Mouse (Mus musculus): Measurements from ENCODE around the gene Dhx32.
A peak's percentile ranks its signal among the peaks of the same experiment; 100 is the strongest.

The Dhx32 gene

GRCm38 (mm10) chr7:133782717-133783435, at the start of gene Dhx32:
Gene Dhx32, minus strand, starts transcription at chr7:133782726.
- DNase-seq (ENCODE audit: low read depth, low spot score) = peak; percentile 73

GRCm38 (mm10) chr7:133829579-133829978, 47.1 kb upstream of the Dhx32 start:
- no peak for DNase-seq (ENCODE audit: low read depth, low spot score)

GRCm38 (mm10) chr7:133828514-133828913, 46.0 kb upstream of the Dhx32 start:
- DNase-seq (ENCODE audit: low read depth, low spot score) = no peak

GRCm38 (mm10) chr7:133824579-133824978, 42.1 kb upstream of the Dhx32 start:
- DNase-seq (ENCODE audit: low read depth, low spot score) = peak; percentile 36

- no peak for DNase-seq (ENCODE audit: low read depth, low spot score)
These were observed 41.2 kb upstream of the Dhx32 start for GRCm38 (mm10) chr7:133823751-133824150.

GRCm38 (mm10) chr7:133813331-133813730, 30.8 kb upstream of the Dhx32 start:
- no peak for DNase-seq (ENCODE audit: low read depth, low spot score)

GRCm38 (mm10) chr7:133812927-133813326, 30.4 kb upstream of the Dhx32 start:
- no peak for DNase-seq (ENCODE audit: low read depth, low spot score)

- no peak for DNase-seq (ENCODE audit: low read depth, low spot score)
These were observed 23.2 kb upstream of the Dhx32 start for GRCm38 (mm10) chr7:133805614-133806175.

- DNase-seq (ENCODE audit: low read depth, low spot score) = no peak
These were observed 19.3 kb upstream of the Dhx32 start for GRCm38 (mm10) chr7:133801823-133802222.

- DNase-seq (ENCODE audit: low read depth, low spot score) = no peak
These were observed 17.4 kb upstream of the Dhx32 start for GRCm38 (mm10) chr7:133799928-133800327.

GRCm38 (mm10) chr7:133794720-133795119, 12.2 kb upstream of the Dhx32 start:
- no peak for DNase-seq (ENCODE audit: low read depth, low spot score)

GRCm38 (mm10) chr7:133793248-133794131, 11.0 kb upstream of the Dhx32 start:
- no peak for DNase-seq (ENCODE audit: low read depth, low spot score)

- no peak for DNase-seq (ENCODE audit: low read depth, low spot score)
These were observed 10.2 kb upstream of the Dhx32 start for GRCm38 (mm10) chr7:133792771-133793170.

- DNase-seq (ENCODE audit: low read depth, low spot score) = no peak
These were observed 8.2 kb upstream of the Dhx32 start for GRCm38 (mm10) chr7:133790608-133791229.

- no peak for DNase-seq (ENCODE audit: low read depth, low spot score)
These were observed 7.6 kb upstream of the Dhx32 start for GRCm38 (mm10) chr7:133790171-133790570.

GRCm38 (mm10) chr7:133788147-133788546, 5.6 kb upstream of the Dhx32 start:
- DNase-seq (ENCODE audit: low read depth, low spot score) = no peak

- no peak for DNase-seq (ENCODE audit: low read depth, low spot score)
These were observed 5.0 kb upstream of the Dhx32 start for GRCm38 (mm10) chr7:133787571-133787970.

- DNase-seq (ENCODE audit: low read depth, low spot score) = no peak
These were observed 535 bp downstream of the Dhx32 start for GRCm38 (mm10) chr7:133781991-133782390.

- no peak for DNase-seq (ENCODE audit: low read depth, low spot score)
These were observed 943 bp downstream of the Dhx32 start for GRCm38 (mm10) chr7:133781583-133781982.

GRCm38 (mm10) chr7:133776626-133776996, 5.9 kb downstream of the Dhx32 start, which contains the start of gene Fank1:
Gene Fank1, plus strand, starts transcription at chr7:133776861.
- DNase-seq (ENCODE audit: low read depth, low spot score) = peak; percentile 84

- DNase-seq (ENCODE audit: low read depth, low spot score) = no peak
These were observed 6.5 kb downstream of the Dhx32 start for GRCm38 (mm10) chr7:133775796-133776625.
